Mouse (Mus musculus) E14TG2a.4 (cell line): ENCODE results near the gene Fbxo4.

Source experiments
- CTCF ChIP-seq: conservative IDR thresholded peaks from 2 replicates; pipeline ENCODE4 v1.5.1; 2014; ENCODE audit warnings: low read length
- NANOG ChIP-seq: IDR thresholded peaks from 2 replicates; pipeline ENCODE4 v1.6.1; 2014; ENCODE audit warnings: borderline replicate concordance, low read length, mixed read lengths
- POU5F1 ChIP-seq: IDR thresholded peaks from 2 replicates; pipeline ENCODE4 v1.6.1; 2014; ENCODE audit warnings: low read length, borderline replicate concordance

- TF ChIP-seq CTCF (no peak), NANOG (no peak), POU5F1 (no peak)
Observed at GRCm38 (mm10) chr15:4027671-4028410, 48.5 kb upstream of the Fbxo4 start.
